Mouse (Mus musculus): ENCODE measurements at regions not wholly inside any gene's neighbourhood (a gene's known extent, or its start where the extent isn't known, plus 50 kb on each side); places are given as distances from the start of the nearest gene placed in this dataset.

DNA sequence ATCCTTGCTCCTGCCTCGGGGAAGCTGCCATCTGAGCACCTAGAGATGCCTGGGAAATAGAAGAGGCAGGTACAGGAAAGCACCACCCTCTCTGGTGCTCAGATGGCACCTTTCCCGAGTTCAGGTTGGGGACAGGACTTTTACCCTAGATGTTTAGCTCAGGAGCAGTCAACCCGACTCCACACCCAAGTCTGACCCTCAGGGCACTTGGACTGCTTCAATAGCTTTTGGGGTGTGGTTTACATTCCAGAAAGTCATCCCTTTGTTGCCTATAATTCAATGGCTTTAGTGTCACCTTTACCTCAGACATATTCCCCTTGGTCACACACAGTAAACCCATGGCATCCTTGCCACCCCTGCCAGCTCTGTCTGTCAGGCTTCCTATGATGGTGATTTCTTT is 67.7 kb upstream of the Adgra1 start:
- TF ChIP-seq POLR2A (IDR thresholded peaks at IDR 0.05; ENCODE audit: extremely low read depth, insufficient read depth, low read length) (no peak), CTCF (IDR thresholded peaks at IDR 0.05; ENCODE audit: low read depth, low read length) (no peak)

Measured in liver, adult 2 months (tissue).